Mouse (Mus musculus) forebrain, embryonic 16.5 days (tissue): ENCODE results near the gene Olfr376. TPM values are rescaled to one million over a fixed set of nuclear protein-coding genes. Genes with fewer than 3 reads are reported as not detected.

Source experiments
- ATAC-seq: fragments of 200-750 bp; cut with Nextera tagmentation; 2 replicates; pipeline ENCODE4 v1.8.0; 2017; ENCODE audit warnings: mild to moderate bottlenecking, moderate library complexity
- H3K27ac ChIP-seq: fragments of 300-500 bp; sonication (generic); 2 replicates; pipeline ENCODE4 v1.5.1; 2014; ENCODE audit warnings: low read length, control low read depth
- H3K27me3 ChIP-seq: fragments of 300-500 bp; sonication (generic); replicated peaks from 2 replicates; pipeline ENCODE4 v1.6.1; 2014; ENCODE audit warnings: low read length; ENCODE audit not compliant: control insufficient read depth, insufficient read depth
- H3K36me3 ChIP-seq: fragments of 300-500 bp; sonication (generic); 2 replicates; pipeline ENCODE4 v1.6.1; 2014; ENCODE audit not compliant: control insufficient read depth, insufficient read depth
- H3K4me1 ChIP-seq: fragments of 300-500 bp; sonication (generic); replicated peaks from 2 replicates; pipeline ENCODE4 v1.6.1; 2014; ENCODE audit warnings: low read length; ENCODE audit not compliant: control insufficient read depth, insufficient read depth
- H3K4me2 ChIP-seq: fragments of 300-500 bp; sonication (generic); 2 replicates; pipeline ENCODE4 v1.6.1; 2014; ENCODE audit warnings: mild to moderate bottlenecking, low read length, control low read depth
- H3K4me3 ChIP-seq: fragments of 300-500 bp; sonication (generic); replicated peaks from 2 replicates; pipeline ENCODE4 v1.5.1; 2014; ENCODE audit warnings: mild to moderate bottlenecking, low read length, control low read depth
- H3K9ac ChIP-seq: fragments of 300-500 bp; sonication (generic); replicated peaks from 2 replicates; pipeline ENCODE4 v1.6.1; 2014; ENCODE audit warnings: low read depth, low read length, control low read depth
- H3K9me3 ChIP-seq: fragments of 300-500 bp; sonication (generic); 2 replicates; pipeline ENCODE4 v1.6.1; 2016; ENCODE audit warnings: low read length; ENCODE audit not compliant: control insufficient read depth
- WGBS: fragments of 180-500 bp; shearing (Covaris S2); extraction: QIAGEN DNeasy Blood & Tissue Kit; methylation state at CpG from one replicate; pipeline ENCODE4 v1.1.7; 2014; 5-methylcytosine and 5-hydroxymethylcytosine counted together
- polyA plus RNA-seq: library from polyadenylated mRNA; unstranded; fragments of >200 nt; fragmentation: Nextera tagmentation; extraction: Ambion mirVana; gene quantifications from 2 replicates; pipeline ENCODE4 v1.2.1, GENCODE M21; 2015

The Olfr376 gene
- polyA plus RNA-seq, result not detected in 2 replicates

DNA sequence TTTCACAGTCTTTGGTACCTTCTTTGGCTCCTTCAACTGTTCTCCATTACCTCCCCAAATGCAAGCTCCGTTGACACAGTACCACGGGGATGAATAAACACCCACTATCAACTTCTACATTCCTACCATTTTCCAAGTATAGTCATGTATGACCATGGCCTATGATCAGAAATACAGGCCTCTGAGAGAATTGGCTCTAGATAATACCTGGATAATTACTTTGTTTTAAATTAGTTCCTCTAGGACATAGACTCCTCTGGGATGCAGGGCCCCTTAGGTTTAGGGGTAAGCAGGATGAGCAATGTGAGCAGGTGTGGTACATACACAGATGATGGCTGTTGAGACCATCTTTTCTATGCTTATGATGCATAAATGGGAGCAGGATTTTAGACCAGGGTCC lies at the start of gene Olfr376:
Olfr376 (plus strand) TSS at position 301 of the 400 bp plus-strand sequence.
- H3K27me3 ChIP-seq, result no peaks in the 10 kb centered on the region
- no peak for ATAC-seq
- no peaks in the 10 kb centered on the region for H3K9me3 ChIP-seq
- H3K4me3 ChIP-seq, result no peak within 1 kb of the TSS
- H3K9ac ChIP-seq, result no peak within 1 kb of the TSS
- no peak within 1 kb of the TSS for H3K4me2 ChIP-seq
- no peak within 1 kb of the TSS for H3K27ac ChIP-seq
- no peaks in the 10 kb centered on the region for H3K36me3 ChIP-seq
- 88% methylated on average over 2 of the region's 2 CpGs for WGBS
- no peaks in the 10 kb centered on the region for H3K4me1 ChIP-seq

DNA sequence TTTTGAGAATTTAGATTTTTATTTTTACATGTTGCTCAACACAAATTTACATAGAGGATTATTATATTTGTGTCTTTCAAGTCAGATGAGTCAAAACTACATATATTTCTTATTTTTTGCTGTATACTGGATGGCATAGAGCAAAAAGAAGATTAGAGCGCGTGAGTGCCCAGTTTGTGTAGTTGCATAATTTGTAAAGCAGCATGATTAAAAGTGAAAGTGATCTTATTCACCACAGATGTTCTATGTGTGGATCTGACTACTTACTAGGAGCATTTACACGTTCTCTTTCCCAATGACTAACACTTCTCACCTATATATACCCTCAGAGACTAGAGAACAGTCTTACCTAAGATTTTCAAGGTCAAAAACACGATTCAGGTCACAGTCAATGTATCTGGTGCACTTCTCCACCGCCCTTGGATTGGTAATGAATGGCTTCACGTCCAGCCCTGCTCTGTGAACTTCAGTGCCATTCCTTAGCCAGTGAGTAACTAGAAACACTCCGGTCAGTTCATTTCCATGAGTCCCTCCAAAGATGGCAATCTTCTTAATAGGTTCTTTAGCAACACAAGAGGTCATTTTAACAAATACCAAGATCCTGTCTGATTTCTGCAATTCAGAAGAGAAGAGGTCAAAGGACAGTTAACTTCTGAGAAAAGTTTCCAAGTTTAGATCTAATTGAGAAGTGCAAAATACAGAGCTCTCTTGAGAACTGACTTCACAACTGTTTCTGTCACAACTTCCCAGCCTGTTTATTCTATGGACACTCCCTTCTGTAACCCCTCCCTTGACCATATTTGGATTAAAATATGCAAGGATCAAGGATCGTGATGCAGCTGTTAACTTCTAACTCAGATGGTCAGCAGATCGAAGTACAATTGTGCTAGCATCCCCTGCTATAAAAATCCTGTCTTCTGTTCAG lies 46.9 kb upstream of the Olfr376 start:
- no peak for ATAC-seq
- H3K36me3 ChIP-seq, result no peaks in the 10 kb centered on the region
- no peak overlapping the region for H3K4me3 ChIP-seq
- H3K27ac ChIP-seq, result no peak overlapping the region
- H3K27me3 ChIP-seq, result no peaks in the 10 kb centered on the region
- 77% methylated on average over 9 of the region's 9 CpGs for WGBS
- no peak overlapping the region for H3K4me2 ChIP-seq
- no peak overlapping the region for H3K9ac ChIP-seq
- H3K4me1 ChIP-seq, result no peaks in the 10 kb centered on the region
- H3K9me3 ChIP-seq, result no peaks in the 10 kb centered on the region

DNA sequence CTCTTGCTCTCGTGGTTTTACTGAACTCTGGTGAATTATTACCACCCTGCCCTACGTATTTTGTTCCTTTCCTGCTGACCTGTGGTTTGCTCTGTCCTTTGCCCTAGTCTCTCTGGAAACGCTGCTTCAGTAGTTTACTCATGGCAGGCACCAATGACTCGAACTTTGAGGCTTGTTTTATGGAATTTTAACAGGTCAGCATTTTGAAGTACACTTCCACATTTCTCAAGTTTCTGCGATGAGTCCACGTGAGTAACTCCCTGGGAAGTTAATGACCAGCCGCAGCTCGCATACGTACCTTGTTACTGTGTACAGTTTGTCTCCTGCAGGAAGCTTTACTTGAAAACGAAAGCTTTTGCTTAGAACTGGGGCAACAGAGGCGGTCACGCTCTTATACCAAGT lies 44.6 kb upstream of the Olfr376 start:
- Histone ChIP-seq H3K27ac (no peak overlapping the region), H3K9ac (no peak overlapping the region), H3K4me1 (no peaks in the 10 kb centered on the region), H3K4me2 (no peak overlapping the region), H3K27me3 (no peaks in the 10 kb centered on the region), H3K4me3 (no peak overlapping the region), H3K9me3 (no peaks in the 10 kb centered on the region), H3K36me3 (no peaks in the 10 kb centered on the region)
- WGBS, result 72% methylated on average over 12 of the region's 12 CpGs
- ATAC-seq, result no peak

DNA sequence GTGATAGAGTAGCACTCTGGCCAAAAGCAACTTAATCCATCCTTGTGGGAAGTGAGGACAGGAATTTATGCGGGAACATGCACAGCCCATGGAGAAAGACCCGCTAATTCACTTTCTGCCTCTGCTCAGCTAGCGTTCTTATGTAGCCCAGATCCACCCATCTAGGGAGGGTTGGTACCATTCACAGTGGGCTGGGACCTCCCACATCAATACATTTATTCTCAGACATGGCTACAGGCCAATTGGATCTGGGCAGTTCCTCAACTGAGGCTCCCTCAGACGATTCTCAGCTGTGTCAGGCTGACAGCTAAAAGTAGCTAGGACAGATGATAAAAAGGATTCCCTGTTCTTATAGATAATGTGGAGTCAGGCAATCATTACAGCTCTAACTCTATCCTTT lies 43.7 kb upstream of the Olfr376 start:
- no peak overlapping the region for H3K4me2 ChIP-seq
- WGBS, result 67% methylated on average over 4 of the region's 4 CpGs
- no peaks in the 10 kb centered on the region for H3K27me3 ChIP-seq
- ATAC-seq, result no peak
- no peaks in the 10 kb centered on the region for H3K9me3 ChIP-seq
- no peaks in the 10 kb centered on the region for H3K4me1 ChIP-seq
- H3K36me3 ChIP-seq, result no peaks in the 10 kb centered on the region
- no peak overlapping the region for H3K4me3 ChIP-seq
- H3K9ac ChIP-seq, result no peak overlapping the region
- H3K27ac ChIP-seq, result no peak overlapping the region

DNA sequence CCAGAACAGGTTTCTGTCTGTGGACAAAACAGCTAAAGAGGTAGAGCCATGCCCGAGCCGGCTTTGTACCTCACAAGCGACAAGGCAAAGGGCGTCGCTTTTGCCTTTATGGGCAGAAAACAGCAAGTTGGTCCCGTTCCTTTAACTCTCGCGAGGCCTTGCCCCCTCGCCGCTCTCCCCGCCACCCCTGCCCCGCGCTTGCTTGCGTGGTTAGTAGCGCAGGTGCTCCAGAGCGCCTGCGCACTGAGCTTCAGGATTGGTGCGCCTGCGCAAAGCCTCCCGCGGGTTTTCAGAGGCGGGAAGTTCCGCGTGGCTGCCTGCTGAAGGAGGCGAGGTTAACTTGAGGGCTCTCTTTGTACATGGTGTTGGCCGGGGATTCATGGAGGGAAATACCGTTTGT lies 41.6 kb upstream of the Olfr376 start, which contains the start of the genes Aspa, Gm49340 and Spata22:
Aspa (minus strand) TSS at position 155 of the 400 bp plus-strand sequence.
Gm49340 (plus strand) TSS at position 300 of the 400 bp plus-strand sequence.
Spata22 (plus strand) TSS at position 300 of the 400 bp plus-strand sequence.
- H3K36me3 ChIP-seq, result no peaks in the 10 kb centered on the region
- 84% methylated on average over 27 of the region's 27 CpGs for WGBS
- no peak within 1 kb of the TSS for H3K27ac ChIP-seq
- no peaks in the 10 kb centered on the region for H3K9me3 ChIP-seq
- no peak within 1 kb of the TSS for H3K4me3 ChIP-seq
- ATAC-seq, result no peak
- H3K27me3 ChIP-seq, result no peaks in the 10 kb centered on the region
- no peak within 1 kb of the TSS for H3K4me2 ChIP-seq
- H3K9ac ChIP-seq, result no peak within 1 kb of the TSS
- H3K4me1 ChIP-seq, result no peaks in the 10 kb centered on the region

DNA sequence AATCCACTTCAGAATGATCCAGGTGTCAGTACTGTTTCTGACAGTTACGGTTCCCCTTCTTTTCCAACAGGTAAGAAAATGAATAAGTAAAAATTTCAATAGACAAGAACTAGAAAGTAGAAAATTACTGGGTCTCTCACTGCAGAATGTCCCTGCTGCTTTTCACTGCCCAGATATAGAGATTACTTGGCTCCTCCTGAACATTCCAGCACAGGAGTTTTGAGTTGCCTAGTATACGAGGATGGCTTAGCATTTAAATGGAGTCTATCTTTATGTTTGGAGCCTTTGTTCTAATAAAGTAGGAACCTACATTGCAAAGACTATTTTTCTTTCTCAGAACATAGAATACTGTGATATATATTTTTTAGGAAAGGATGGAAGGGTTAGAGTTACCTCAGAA lies 37.7 kb upstream of the Olfr376 start:
- Histone ChIP-seq H3K27ac (no peak overlapping the region), H3K27me3 (no peaks in the 10 kb centered on the region), H3K4me3 (no peak overlapping the region), H3K4me1 (no peaks in the 10 kb centered on the region), H3K9ac (no peak overlapping the region), H3K4me2 (no peak overlapping the region), H3K9me3 (no peaks in the 10 kb centered on the region), H3K36me3 (no peaks in the 10 kb centered on the region)
- no peak for ATAC-seq
- 65% methylated on average over 2 of the region's 2 CpGs for WGBS

DNA sequence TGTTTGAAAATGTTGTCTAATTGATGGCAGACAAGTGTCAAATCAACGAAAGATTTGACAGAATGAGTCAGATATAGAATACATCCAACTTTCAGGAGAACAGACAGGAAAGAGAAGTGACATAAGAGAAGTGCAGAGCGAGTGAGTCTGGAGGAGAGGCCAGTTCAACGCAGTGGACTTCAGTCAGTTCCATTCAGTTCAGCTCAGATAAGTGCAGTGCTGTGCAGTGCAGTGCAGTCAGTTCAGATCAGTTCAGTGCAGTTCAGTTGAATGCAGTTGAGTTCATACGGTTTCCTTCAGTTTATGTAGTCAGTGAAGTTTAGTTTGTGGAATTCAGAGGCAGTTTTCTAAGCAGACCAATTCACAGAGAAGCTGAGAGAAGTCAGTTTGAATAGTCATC lies 34.1 kb upstream of the Olfr376 start:
- Histone ChIP-seq H3K9me3 (no peaks in the 10 kb centered on the region), H3K9ac (no peak overlapping the region), H3K36me3 (no peaks in the 10 kb centered on the region), H3K27ac (no peak overlapping the region), H3K4me3 (no peak overlapping the region), H3K4me2 (no peak overlapping the region), H3K27me3 (no peaks in the 10 kb centered on the region), H3K4me1 (no peaks in the 10 kb centered on the region)
- 83% methylated on average over 4 of the region's 4 CpGs for WGBS
- ATAC-seq, result no peak

DNA sequence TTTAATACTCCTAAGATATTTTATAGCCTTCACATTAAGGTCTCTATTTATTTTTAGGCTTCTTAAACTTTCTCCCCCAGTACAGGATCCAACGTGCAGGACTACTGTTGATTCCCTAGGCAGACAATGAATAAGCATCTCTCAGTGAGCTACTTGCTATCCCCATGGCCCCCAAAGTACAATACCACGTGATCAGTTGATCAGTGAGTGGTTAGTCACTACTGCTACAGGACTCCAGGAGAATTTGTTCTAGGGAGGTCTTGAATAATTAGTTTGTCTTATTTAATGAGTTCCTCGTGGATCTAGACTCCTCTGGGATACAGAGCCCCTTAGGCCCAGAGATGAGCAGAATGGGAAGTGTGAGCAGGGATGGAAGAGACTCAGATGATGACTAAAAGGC lies 20.6 kb upstream of the Olfr376 start, which contains the start of gene Olfr20:
Olfr20 (plus strand) TSS at position 301 of the 400 bp plus-strand sequence.
- Histone ChIP-seq H3K4me1 (no peaks in the 10 kb centered on the region), H3K4me2 (no peak within 1 kb of the TSS), H3K9me3 (no peaks in the 10 kb centered on the region), H3K27me3 (no peaks in the 10 kb centered on the region), H3K9ac (no peak within 1 kb of the TSS), H3K36me3 (no peaks in the 10 kb centered on the region), H3K27ac (no peak within 1 kb of the TSS), H3K4me3 (no peak within 1 kb of the TSS)
- 49% methylated on average over 3 of the region's 3 CpGs for WGBS
- ATAC-seq, result no peak

DNA sequence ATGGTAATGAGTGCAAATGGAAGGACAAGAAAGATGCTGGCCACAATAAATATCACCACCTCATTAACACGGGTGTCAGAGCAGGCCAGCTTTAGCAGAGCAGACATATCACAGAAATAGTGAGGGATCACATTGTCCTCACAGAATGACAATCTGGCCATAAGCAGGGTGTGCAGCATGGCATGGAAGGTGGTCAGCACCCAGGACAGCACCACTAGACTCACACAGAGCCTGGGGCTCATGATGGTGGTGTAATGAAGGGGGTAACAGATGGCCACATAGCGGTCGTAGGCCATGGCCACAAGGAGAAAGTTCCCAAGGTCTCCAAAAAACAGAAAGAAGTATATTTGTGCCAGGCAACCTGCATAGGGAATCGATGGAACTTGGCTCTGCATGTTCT lies 24.3 kb downstream of the Olfr376 start:
- H3K9ac ChIP-seq, result no peak overlapping the region
- no peaks in the 10 kb centered on the region for H3K27me3 ChIP-seq
- no peaks in the 10 kb centered on the region for H3K4me1 ChIP-seq
- WGBS, result 75% methylated on average over 4 of the region's 4 CpGs
- no peak overlapping the region for H3K4me3 ChIP-seq
- ATAC-seq, result no peak
- H3K36me3 ChIP-seq, result no peaks in the 10 kb centered on the region
- no peaks in the 10 kb centered on the region for H3K9me3 ChIP-seq
- no peak overlapping the region for H3K27ac ChIP-seq
- H3K4me2 ChIP-seq, result no peak overlapping the region
